Mouse (Mus musculus) fibroblast of lung, adult 2 months (primary cell): ENCODE data around the gene Zfp609.

Experiments used
- DNase-seq: peaks from one replicate; pipeline ENCODE4 v3.0.0-alpha.2; 2011; ENCODE audit warnings: low read depth

Zfp609 gene

GRCm38 (mm10) chr9:65759992-65760391 is 67.4 kb downstream of the Zfp609 start:
- no peak for DNase-seq

- DNase-seq, result no peak
Measured at GRCm38 (mm10) chr9:65759256-65759655, 68.1 kb downstream of the Zfp609 start.

GRCm38 (mm10) chr9:65757826-65758225 is 69.5 kb downstream of the Zfp609 start:
- no peak for DNase-seq

GRCm38 (mm10) chr9:65755673-65756375 is 71.5 kb downstream of the Zfp609 start:
- DNase-seq, result no peak

- DNase-seq, result no peak
Measured at GRCm38 (mm10) chr9:65755164-65755563, 72.2 kb downstream of the Zfp609 start.

GRCm38 (mm10) chr9:65752632-65753031 is 74.7 kb downstream of the Zfp609 start:
- DNase-seq, result no peak

GRCm38 (mm10) chr9:65751906-65752305 is 75.5 kb downstream of the Zfp609 start:
- no peak for DNase-seq

- DNase-seq, result no peak
Measured at GRCm38 (mm10) chr9:65748102-65748501, 79.3 kb downstream of the Zfp609 start.

- DNase-seq, result no peak
Measured at GRCm38 (mm10) chr9:65746479-65746878, 80.9 kb downstream of the Zfp609 start.

- no peak for DNase-seq
Measured at GRCm38 (mm10) chr9:65745456-65745855, 81.9 kb downstream of the Zfp609 start.

- DNase-seq, result peak; percentile 41
Measured at GRCm38 (mm10) chr9:65744171-65745082, 82.9 kb downstream of the Zfp609 start.

- DNase-seq, result no peak
Measured at GRCm38 (mm10) chr9:65743809-65744170, 83.6 kb downstream of the Zfp609 start.

- DNase-seq, result no peak
Measured at GRCm38 (mm10) chr9:65743322-65743721, 84.0 kb downstream of the Zfp609 start.

- DNase-seq, result no peak
Measured at GRCm38 (mm10) chr9:65742777-65743176, 84.6 kb downstream of the Zfp609 start.

GRCm38 (mm10) chr9:65741066-65741852 is 86.1 kb downstream of the Zfp609 start:
- DNase-seq, result no peak

GRCm38 (mm10) chr9:65734931-65735330 is 92.4 kb downstream of the Zfp609 start:
- no peak for DNase-seq

GRCm38 (mm10) chr9:65728588-65728987 is 98.8 kb downstream of the Zfp609 start:
- no peak for DNase-seq

- DNase-seq, result no peak
Measured at GRCm38 (mm10) chr9:65727491-65727890, 99.9 kb downstream of the Zfp609 start.

GRCm38 (mm10) chr9:65726431-65726830 is 100.9 kb downstream of the Zfp609 start:
- no peak for DNase-seq

- DNase-seq, result no peak
Measured at GRCm38 (mm10) chr9:65725291-65725622, 102.1 kb downstream of the Zfp609 start.

GRCm38 (mm10) chr9:65724471-65725290 is 102.7 kb downstream of the Zfp609 start:
- DNase-seq, result no peak

- DNase-seq, result no peak
Measured at GRCm38 (mm10) chr9:65721161-65721566, 106.2 kb downstream of the Zfp609 start.
